Mouse (Mus musculus) adrenal gland, adult (tissue): Measurements from ENCODE around the gene Il4i1.
"Not testable (repeated sequence)": the region's sequence is repeated elsewhere in the genome, so short reads cannot be mapped to it uniquely, and the experiment has no call there.

Experiments
- DNase-seq, 2 experiments: peaks; one replicate each; pipeline ENCODE4 v3.0.0; 2022 to 2023; ENCODE audit warnings: low spot score in 1 of 2; ENCODE audit not compliant: inconsistent age in 2 of 2

Il4i1 gene

DNA sequence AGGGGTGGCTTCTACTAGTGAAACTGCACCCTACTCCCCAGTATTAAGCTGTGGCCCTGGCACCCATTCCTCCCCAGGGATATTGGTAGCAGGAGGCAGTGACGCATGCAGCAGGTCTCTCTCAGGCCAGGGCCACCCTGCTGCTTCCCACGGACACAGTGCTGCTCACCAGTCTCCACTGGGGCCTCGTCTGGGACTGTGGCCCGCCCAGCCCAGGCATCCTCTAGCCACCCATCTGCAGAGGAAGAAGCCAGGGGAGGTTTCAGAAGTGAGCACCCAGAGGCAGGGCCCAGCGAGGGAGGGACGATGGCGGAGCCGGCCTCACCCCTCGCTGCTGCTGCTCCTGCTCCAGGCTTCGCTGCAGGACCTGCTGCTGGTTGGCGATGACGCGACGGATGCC, 47.0 kb downstream of the Il4i1 start:
- DNase-seq: peak in 1 of 2 experiments; percentile 63

- DNase-seq: no peak
Observed at GRCm38 (mm10) chr7:44863982-44864494, 47.9 kb downstream of the Il4i1 start.

DNA sequence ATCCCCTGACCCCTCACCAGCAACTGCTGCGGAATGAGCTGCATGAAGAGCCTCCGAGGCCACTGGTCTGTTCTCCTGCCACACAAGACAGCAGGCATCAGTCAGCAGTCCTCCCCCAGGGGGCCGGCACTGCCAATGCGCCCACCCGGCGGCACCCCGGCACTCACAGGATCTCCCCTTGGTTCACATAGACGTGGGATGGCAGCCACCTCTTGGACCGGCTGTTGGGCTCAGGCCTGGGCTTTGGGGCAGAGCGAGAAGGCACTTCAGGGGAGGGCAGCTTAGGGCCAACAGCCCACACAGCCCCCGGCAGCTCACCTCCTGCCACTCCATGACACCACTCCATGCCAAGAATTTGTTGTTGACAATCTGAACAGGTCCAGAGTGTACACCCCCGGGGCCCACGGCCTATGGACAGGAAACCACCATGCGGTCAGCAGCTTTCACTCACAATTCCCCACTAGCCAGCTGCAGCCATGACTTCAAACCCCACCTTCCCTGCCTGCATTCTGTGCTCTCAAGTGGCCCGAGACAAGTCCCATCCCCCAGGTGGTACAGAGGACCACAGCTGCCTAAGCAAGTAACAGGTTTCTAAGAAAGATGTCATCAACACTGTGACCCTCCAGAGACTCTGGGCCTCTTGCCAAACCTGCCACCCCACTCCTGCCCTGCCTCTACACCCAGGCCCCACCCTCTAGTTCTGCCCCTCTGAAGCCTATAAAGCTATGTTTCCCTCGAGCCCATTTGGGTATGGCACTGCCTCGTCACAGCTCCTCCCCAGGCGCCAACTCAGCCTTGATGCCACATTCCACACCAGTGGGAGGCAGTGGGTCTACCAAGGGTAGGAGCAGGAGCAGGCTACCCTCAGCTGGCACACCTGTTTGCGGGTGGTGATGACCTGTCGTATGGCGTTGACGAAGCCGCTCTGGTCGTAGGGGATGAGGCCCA, 48.7 kb downstream of the Il4i1 start:
- DNase-seq: peak; percentile 55 to 69

GRCm38 (mm10) chr7:44866276-44867009, 50.3 kb downstream of the Il4i1 start:
- DNase-seq: peak; percentile 91 to 95

DNA sequence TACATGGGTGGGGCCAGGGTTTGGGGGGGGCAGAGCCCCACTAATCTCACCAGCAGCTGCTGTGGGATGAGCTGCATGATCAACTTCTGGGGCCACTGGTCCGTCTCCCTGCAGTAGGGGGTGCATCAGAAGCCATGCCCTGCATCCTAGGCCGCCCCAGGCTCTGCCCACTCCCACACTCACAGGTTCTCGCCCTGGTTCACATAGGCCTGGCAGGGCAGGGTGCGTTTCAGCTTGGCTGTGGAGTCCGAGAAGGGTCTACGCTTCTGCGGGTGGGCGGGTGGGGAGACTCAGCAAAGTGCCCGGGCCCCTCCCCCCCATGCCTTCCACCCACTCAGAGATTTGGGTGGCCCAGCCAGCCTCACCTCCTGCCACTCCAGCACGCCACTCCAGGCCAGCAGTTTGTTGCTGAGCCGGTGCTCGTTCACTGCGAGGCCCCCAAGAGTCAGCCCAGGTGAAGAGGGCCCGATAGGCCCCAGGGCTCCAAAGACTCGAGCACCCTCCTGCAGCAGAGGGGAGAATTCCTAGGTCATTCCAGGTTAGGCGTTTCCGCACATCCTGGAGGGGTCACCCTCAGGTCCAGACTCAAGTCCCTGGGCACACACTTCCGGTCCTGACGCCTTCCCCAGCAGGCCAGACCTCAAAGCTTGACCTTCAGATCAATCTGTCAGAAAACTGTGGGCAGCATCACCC, 51.0 kb downstream of the Il4i1 start:
- DNase-seq: peak; percentile 55 to 79

DNA sequence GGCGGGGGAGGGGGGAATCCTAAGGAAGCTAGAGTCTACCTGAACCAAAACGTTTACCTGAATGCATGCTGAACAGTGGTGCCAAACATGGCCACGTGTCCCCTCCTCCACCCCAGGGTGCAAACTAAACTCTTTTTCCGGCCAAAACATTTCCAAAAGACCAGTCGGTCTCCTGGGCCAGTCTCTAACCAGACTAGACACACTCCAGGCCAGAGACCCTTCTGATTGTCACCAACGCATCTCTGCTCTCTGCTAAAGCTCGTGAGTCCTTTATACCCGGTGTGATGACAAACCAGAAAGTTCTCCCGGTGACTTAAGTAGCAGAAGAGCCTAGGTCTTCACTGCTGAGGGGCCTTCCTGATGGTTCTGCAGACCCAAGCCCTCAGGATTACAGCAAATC, 51.6 kb downstream of the Il4i1 start:
- DNase-seq: peak in 1 of 2 experiments; percentile 73

DNA sequence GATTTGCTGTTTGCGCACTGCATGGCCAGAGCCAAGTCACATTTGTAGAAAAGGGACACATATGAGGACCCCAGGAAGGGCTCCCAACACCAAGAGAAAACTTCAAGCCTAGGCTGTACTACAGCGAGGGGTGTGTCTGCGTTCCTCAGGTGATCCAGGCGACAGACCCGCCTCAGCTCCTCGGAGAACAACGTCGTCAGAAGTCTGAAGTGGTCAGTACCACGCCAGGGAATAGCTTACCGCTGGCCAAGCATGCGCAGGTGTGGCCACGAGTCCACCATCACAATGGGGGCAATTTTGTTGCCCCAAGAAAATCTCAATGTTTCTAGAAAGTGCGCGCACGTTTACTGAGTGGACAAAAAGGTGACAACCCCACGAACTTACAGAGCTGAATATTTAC, 52.3 kb downstream of the Il4i1 start:
- DNase-seq: peak; percentile 50 to 68

DNA sequence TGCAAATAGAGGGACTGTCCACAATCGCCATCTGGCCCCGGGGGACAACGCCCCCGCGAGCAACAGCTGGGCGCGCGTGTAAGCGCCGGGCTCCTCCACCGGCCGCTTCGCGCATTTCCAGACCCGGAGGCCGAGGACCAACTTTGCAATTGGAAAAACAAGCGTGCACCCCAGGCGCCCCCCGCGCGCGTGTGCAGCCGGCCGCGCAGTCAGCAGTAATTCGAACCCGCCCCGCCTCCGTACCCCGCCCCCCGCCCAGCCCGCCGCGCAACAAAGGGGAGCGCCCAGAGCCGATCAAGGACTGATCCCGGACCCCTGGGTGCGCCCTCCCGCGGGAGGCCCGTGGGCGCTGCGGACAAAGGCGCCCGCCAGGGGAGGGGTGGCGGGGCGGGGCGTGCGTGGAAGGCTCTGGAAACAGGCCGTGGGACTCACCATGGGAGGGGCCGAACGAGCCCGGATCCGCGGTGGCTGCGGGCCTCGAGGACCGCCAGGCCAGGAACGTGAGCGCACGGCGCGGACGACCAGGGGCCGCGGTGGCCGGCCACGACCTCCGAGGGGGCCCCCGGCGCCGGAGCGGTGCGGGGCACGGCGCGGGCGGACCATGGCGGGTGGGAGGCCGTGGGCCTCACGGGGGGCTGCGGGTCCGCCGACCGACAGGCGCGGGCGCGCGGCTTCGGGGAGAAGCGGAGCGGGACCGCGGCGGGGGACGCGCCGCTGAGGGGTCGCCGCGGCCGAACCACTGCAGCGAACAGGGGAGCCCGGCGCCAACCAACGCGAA, 52.9 kb downstream of the Il4i1 start:
- DNase-seq: peak; percentile 84 to 91

DNA sequence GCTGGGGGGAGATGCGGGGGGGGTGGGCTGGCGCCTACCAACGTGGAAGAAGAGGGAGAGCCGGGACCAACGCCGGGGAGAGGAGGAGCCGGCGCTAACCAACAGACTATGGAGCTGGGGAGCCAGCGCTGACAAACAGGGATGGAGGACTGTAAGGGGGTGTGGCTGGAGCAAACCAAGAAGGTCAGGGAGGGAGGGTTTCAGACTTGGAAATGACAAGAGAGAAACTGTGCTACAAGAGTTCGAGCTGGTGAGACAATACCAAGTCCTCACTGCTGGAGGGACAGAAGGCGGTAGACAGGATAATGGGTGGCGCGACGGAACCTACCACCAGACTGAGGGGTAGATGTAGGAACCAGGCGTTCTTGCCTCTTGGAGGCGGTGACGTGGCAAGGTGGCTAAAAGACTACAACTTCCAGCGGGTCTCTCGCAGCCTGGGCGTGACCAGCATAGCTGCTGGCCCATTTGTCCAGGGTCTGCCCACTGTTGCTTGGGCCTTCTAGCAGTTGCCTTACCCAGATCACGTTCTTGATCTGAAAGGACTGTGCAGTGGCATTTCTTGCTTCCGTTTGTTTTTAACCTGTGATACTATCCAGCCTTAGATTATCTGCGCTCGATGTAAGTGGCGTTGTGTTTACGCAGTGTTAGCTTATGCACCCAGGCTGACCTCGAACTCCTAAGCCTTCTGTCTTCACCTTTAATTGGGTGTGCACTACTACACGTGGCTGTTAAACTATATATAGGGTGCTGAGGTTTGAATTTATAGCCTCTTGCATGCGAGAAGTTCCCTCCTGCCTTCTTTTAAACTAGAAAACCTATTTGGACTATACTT, 53.7 kb downstream of the Il4i1 start, which contains the start of gene Ptov1:
TSS of gene Ptov1 (minus strand) at position 92 of the 832 bp plus-strand sequence.
- peak; percentile 97 to 98 for DNase-seq

GRCm38 (mm10) chr7:44870614-44871013, 54.4 kb downstream of the Il4i1 start:
- DNase-seq: peak in 1 of 2 experiments; percentile 59

- no peak for DNase-seq
Observed at GRCm38 (mm10) chr7:44871181-44871580, 55.0 kb downstream of the Il4i1 start.

DNA sequence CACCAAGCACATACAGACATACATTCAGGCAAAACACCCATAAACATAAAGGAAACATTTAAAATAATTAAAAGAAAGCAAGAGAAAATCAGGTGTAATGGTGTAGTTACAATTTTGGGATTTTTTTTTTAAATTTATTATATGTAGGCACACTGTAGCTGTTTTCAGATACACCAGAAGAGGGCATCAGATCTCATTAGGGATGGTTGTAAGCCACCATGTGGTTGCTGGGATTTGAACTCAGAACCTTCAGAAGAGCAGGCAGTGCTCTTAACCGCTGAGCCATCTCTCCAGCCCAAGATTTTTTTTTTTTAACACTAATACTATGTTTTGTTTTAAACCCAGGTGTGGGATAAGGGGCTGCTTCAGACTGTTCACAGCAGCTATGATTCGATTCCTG, 55.6 kb downstream of the Il4i1 start:
- DNase-seq: not testable (repeated sequence)

DNA sequence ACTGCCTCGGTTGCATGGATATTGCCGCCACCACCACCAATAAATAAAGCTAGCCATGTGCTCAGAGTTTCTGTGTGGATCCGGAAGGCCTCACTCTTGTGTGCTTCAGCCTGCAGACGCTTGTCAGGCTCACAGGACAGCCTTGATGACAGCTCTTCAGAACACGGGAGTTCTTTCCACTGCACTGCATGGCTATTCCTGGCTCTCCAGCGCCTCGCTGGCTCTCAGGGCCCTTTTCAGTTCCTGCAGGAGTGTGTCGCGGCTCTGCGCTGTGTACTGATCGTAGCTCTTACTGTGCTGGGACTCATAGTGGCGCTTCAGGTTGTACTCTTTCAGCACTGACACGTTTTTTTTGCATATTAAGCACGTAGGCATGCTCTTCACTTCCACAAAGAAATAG, 61.6 kb downstream of the Il4i1 start:
- DNase-seq: no peak

GRCm38 (mm10) chr7:44883036-44883435, 66.8 kb downstream of the Il4i1 start:
- peak; percentile 65 to 86 for DNase-seq

DNA sequence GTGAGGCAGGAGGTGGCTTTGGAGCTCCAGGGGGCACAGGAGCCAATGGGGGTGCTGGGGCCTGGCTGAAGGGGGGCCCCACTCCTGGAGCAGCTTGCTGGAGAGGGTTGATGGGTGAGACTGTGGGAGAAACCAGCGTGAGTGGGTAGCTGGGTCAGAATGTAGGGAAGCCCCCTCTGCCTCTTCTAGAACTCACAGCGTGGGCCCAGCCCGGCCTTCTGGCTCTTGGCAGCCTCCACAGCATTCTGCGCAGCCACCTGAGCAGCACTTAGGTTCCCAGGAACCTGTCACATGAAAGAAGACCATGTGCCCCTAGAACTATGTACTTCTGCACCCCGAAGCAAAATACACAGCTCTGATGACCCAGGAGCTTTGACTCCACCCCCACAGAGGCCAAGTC, 68.5 kb downstream of the Il4i1 start:
- no peak for DNase-seq

DNA sequence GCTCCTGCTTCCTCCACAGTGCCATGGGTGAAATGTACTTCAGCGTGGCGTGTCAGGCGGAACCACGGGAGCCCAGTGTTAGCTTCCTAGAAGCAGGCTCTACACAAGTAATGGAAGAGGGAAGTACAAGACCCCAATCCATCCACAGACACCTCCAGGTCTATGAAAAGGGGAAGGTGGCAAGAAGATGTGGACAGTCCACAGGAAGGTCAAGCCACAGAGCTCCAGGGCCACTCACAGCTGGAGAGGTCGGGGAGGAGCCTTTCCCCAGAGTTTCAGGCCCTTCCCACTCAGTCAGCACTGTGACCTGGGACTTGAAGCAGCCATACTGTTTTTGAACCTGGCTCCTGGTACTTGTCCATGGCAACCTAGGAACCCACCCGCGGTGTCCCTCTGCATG, 70.8 kb downstream of the Il4i1 start:
- DNase-seq: no peak

- DNase-seq: peak in 1 of 2 experiments; percentile 80
Observed at GRCm38 (mm10) chr7:44888256-44889105, 72.3 kb downstream of the Il4i1 start.

GRCm38 (mm10) chr7:44890180-44890579, 74.0 kb downstream of the Il4i1 start:
- DNase-seq: no peak
